Mouse (Mus musculus): ENCODE results near the gene Slit3.

Slit3 gene

DNA sequence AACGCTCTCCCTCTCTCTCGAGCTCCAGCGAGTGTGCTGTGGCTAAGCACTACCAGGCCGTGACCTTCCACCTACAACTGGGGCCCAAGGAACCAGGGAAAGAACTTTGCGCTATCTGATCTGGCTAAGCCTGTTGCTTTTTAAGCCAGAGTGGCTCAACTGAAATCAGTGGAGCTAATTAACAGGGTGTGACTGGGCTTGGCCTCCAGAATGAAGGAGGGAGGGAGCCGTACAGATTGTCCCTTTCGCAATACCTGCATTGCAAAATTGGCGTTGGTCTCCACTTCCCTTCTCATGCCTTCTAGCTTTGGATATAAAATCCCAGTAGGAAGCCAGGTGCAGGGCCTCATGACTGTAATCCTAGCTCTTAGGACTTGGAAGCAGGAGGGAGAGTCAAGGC is 629.6 kb downstream of the Slit3 start:
- DNase-seq (ENCODE audit: low read depth, low spot score) = no peak

DNA sequence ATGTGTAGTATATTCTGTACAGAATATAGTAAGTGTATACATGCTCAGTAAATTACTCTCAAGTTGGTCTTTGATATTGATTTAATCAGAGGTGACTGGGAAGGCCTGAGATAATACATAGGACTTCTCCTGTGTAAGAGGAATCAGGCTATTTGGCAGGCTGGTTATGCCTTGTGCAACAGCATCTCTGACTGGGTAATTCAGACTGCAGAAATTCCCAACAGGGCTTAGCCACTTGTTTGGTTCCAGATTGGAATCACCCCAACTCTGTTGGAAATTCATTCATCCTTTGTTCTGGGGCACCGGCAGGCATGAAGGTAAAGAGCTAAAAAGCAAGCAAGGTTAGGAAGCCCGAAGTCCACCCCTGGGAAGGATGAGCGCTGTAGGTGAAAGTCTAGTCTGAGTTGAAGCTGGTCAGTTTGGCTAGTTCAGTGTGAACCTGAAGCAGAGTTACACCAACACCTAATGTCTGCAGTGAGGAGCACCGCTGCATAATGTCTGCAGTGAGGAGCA is 633.9 kb downstream of the Slit3 start:
- DNase-seq (ENCODE audit: low read depth, low spot score) = no peak

DNA sequence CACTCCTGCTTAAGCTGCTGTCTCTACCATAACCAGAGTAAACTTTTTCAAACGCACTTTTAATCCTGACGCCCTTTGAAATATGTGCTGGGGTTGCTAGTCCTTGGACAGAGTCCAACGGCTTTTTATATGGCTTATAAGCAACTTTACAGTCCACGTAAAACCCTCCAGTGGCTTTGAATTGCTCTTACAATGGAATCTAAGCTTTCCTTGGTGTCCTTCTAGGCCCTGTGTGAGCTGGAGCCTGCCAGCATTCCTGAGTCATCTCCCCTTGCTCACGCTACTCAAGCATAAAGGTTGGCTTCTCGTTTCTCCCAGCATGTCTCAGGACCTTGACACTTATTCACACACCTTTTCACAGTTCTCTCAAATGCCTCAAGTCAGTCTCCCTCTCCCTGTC is 634.5 kb downstream of the Slit3 start:
- DNase-seq (ENCODE audit: low read depth, low spot score) = no peak

DNA sequence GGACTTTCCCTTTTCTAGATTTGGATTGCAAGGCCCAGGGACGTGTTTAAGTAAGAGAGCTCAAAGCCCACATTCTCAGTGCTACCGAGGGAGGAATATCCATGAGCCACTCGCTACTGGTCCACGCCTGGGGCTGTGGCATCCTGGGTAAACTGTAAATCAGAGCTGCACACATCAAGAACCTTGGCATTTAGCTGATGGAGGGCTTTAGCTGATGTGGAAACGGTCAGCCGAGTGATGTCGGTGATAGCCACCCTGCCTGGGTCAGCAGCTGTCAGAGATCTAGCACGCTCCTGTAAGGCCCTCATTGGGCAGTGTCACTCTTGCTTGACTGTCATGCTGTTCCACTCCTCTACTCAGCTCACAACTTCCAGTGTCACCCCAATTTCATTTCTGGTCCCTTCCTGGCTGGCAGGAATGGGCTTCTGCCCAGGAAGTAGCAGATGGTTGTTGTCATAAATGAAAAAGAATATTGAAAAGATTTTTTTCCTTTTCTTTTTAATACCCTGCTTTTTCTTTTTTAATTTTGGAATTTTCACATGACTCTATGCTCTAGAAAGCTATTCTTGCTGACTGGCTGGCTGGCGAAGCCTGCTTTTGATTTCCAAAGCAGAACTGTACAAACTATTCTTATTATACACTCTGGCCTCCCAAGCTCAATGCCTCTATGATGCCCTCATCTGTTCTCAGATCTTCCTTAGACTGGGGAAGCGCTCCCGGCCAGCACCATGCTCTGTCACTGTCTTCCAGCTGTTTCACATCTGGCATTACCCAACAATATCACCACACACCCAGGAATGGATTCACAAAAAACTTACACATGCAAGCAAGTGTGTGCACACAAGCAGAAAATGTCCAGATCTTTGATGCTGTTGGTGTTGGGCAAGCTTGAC is 635.6 kb downstream of the Slit3 start:
- DNase-seq (ENCODE audit: low read depth, low spot score) = no peak
